Mouse (Mus musculus) kidney, adult 2 months (tissue): ENCODE measurements at regions not wholly inside any gene's neighbourhood (a gene's known extent, or its start where the extent isn't known, plus 50 kb on each side); places are given as distances from the start of the nearest gene placed in this dataset.

Experiments used
- CTCF ChIP-seq: fragments of 200-500 bp; conservative IDR thresholded peaks from 2 replicates; pipeline ENCODE4 v1.5.1; 2011; ENCODE audit warnings: low read depth, mild to moderate bottlenecking, control low read depth, low read length, moderate library complexity, mixed read lengths; ENCODE audit not compliant: insufficient read depth, insufficient read length
- POLR2A ChIP-seq: fragments of 200-500 bp; IDR thresholded peaks from one replicate; pipeline ENCODE4 v1.6.1; 2011; ENCODE audit warnings: low read depth, low read length, control low read depth

DNA sequence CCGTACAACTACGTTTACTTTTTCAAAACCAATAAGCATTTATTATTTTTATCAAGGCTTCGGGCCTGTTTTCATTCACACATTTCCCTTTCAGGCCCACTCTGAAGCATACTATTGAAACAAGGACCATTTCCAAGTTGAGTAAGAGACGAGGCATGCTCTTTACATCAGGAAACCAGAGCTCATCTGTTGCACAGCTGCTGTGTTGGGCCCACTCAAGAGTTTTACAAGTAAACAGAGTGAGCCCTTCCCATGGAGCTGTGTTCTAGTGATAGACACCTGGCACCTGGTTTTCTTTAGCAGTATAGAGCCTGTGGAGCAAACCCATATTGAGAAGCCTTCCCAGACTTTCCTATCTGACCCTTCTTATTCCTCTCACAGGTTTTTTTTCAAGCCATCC lies 363.5 kb downstream of the Ptprc start:
- TF ChIP-seq POLR2A (no peak), CTCF (no peak)
